Mouse (Mus musculus) skeletal muscle tissue, adult 2 months (tissue): Measurements from ENCODE around the gene Fgfrl1.

Source experiments
- DNase-seq: peaks from one replicate; pipeline ENCODE4 v3.0.0-alpha.2; 2012; ENCODE audit warnings: low read depth, low spot score

Gene Fgfrl1

DNA sequence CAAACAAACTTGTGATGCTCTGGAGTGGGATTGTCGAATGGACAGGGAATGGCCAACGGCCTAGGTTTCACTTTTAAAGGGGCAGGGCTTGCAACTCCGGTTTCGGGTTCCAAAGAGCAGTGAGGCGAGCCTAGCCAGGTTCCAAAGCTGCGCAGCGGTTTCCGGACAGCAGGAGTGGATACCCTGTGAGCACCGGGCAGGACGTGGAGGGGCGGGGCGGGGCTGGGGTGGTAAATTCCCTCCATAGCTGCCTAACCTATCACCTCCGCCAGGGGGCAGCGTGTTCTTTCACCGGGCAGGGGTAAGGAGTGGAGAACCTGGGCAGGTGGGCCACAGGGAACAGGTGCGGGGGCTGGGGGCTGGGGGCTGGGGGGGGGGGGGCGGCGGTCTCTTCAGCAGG lies at the start of gene Fgfrl1:
Gene Fgfrl1, plus strand, starts transcription at position 112 of the 400 bp plus-strand sequence.
- DNase-seq: no peak

DNA sequence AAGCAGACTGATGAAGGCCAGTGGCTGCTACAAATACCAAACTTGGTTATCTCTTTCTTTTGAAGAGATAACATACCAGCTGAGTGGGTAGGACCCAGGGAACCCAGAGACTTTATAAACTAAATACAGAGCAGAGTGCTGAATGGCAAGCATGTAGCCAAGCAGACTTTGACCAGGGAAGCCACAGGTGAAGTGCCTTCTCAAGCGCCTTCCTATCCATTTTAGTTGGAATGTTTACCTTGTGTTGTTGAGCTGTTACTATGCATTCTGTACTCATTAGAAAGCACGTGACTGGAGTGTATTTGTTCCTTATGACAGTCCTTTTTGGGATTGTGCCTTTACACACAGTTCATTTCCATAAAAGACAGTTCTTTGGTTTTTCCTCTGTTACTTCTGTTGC lies 48.5 kb upstream of the Fgfrl1 start:
- no peak for DNase-seq

DNA sequence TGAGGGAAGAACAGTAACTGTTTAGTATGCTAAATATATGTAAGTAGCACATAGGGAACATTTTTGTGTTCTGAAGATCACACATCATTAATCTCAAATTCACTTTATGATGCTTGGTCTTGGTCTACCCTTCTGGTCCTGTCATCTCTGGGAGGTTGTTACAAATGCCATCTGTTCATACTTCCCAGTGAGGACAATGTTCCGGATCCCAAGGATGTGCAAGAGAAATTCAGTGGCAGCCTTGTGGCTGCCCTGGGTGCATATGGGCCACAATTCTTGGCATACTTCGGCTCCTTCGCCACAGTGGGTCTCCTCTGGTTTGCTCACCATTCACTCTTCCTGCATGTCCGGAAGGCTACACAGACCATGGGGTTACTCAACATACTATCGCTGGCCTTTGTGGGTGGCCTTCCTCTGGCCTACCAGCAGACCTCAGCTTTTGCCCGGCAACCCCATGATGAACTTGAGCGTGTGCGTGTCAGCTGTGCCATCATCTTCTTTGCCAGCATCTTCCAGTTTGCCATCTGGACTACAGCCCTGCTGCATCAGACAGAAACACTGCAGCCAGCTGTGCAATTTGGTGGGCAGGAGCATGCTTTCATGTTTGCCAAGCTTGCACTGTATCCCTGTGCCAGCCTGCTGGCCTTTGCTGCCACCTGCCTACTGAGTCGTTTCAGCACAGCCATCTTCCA lies 46.4 kb upstream of the Fgfrl1 start:
- peak; percentile 48 for DNase-seq

DNA sequence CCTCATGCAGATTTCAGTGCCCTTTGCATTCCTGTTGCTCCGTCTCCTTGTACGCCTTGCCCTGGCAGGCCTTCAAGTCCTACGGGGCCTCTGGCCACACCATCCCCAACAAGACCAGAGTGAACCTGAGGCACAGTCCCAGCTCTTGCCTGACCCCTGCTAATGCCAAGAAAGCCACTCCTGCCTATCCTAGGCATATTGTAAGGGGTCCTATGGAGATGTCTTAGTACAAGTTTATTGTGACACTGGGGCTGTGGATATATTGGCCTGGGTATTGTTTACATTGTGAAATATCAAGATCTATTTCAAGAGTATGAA lies 45.9 kb upstream of the Fgfrl1 start:
- no peak for DNase-seq

DNA sequence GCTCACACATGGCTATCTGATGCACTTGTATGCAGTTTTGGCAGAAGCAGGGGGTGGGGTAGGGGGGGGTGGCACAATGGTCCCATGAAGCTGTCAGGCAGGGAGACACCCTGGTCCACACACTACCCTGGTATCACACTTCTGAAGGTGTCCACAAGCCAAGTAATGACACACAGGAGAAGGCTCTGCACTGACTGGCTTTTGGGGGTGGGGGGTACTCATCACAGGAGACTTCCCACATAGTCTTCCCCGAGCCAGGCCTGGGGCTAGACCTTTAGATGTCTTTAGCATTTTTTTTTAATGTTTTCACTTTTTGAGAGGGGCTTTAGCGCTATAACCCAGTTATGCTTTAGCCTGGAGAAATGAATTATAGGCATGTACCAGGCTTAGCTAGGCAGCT lies 44.9 kb upstream of the Fgfrl1 start:
- no peak for DNase-seq

DNA sequence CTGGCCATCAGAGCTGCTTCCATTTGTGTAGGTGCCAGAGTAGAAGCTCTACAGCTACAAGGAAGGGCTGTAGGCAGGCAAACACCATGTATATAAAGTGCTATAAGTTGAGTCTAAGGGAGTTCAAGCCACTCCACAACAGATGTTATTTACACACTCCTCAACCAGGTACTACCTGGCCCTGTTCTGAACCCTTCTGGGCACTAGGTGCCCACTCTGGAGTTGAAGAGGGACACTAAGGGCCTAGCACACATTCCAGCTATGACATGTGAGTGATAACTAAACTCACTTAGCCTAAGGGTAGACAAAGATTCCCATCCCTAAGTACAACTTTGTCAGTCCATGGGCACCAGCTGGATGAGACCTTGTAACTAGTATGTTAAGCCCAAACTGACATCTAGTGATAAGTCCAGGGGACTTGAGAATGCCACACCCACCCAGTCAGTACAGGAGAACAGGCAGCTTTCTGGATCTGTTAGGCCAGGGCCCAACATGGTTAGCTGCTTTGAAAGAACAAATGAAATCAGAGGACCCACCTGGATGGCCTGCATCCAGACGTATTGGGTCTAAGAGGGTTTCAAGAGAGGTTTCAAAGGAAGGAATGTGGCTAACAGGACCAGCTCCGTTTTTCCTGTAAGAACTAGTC lies 44.2 kb upstream of the Fgfrl1 start:
- no peak for DNase-seq

DNA sequence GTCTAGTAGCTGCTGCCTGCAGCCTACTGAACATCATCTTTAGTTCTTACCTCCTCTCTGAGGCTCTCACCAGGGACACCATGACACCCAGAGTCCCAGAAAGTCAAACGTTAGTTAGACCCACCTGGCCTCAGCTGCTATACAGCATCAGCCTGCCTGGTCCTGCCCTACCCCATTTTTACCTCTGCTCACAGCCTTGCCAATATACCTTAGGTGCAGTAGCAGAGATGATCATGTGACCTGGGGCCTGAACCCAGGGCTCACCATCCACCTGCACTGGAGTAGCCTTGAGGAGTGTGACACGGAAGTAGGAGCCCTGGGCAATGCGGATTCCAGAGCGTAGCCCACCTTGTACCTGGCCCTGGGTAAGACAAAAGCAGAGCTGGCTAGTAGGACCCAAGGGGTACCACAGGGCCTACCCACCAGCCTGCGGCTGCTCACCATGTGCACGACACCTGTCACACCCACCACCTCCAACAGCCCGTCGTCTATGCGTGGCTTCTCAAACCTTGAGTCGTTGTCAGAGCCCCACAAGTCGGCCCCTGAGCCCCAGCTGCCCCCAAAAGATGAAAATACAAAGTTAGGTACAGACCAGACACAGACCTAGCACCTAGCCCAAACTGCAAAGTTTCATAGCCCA lies 43.1 kb upstream of the Fgfrl1 start:
- no peak for DNase-seq

DNA sequence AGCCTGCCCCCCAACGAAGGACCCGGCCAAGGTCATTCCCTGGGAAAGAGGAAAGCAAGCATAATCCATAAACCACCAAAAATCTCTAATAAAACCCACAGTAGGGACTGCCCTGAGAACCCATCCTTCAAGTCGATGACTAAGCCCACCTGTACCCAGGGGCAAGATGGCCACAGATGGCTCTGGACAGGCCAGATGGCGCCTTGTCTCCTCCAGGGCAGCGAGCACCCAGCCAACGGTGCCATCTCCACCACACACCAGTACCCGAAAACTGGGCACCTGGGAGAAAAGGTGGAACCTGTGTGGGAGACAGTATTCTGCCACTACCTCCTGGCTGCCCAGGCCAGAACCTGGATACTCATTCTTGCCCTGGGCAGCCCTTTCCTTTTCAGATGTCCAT lies 41.8 kb upstream of the Fgfrl1 start:
- DNase-seq: no peak

DNA sequence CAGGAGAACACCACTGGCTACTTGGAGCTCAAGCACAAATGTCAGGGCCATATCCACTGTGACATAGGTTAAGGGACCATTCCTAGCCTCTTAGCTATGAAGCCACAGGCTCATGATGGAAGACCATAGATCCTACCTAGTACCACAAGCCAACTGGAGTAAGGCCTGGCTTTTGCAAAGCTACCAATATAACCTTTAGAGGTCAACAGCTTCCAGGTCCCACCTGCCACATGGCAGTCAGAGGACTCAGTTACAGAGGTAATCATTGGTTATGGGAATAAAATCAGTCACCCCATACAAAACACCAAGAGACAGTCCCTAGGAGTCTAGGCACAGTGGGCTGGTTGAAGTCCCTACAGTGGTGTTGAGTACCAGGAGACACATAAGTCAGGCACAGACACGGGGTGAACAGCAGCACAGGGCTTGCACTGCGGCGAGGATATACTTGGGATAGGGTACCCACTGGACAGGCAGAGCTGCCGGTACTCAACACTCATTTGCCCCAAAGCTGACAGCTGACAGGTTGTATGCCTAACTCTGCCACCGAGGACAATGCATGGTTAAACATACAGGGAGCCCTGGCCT lies 41.0 kb upstream of the Fgfrl1 start:
- DNase-seq: no peak

DNA sequence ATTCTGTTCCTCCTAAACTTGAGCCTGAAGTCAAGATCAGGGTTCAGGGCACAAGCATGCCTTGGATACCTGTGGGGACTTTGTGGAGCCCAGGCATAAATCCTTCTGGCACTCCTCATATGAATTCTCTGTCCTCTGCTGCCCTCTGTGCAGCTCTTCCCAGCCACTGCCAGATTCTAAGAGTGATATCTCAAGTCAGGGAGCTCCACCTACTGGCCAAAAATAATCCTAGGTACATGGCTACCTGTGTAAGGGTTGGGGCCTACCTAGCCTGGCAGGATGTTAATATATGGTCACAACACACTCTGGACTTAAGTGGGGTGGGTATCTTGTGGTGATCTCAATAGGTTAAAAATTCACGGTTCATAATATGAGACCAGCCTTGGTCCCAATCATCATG lies 40.4 kb upstream of the Fgfrl1 start:
- DNase-seq: peak; percentile 46

DNA sequence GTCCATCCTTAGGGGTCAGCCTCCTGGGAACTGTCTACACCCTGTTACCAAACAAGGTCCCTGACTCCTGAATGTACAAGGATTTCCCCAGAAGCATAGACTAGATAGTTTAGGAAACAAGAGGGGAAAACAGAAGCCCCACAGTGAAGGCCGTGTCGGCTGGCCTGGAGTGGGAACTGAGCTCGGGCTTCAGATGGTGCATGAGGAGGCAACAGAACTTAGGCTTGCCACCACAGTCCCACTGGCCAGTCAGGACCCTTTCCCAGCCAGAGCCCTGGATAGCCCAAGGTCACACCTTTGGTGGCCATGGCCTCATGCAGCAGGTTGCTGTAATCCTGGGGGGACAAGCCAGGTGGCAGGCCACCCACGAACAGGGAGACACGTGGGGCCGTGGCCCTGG lies 38.8 kb upstream of the Fgfrl1 start:
- no peak for DNase-seq

DNA sequence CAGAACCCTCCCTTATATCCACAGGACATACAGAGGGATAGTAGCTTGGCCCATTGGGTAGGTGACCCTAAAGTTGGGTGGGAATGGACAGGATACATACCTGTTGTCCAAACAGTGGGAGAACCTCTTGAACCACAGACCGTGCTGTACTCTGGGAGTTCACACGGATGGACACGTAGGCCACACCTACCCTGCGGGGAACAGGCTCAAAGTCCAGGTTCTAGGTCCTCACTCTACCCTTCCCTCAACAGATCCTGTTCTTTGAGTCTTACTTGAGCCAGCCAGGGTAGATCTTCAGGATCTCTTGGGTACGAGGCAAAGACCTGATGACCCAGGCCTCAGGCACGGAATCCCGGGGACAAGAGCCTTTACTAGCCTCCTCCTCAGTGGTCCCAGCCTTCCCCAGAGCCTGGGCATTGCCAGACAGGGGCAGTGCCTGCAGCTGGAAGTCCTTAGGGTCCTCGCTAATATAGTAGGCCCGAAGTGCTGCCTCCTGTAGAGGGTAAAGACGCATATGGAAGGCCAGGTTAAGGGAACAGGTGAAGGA lies 37.7 kb upstream of the Fgfrl1 start:
- DNase-seq: no peak

DNA sequence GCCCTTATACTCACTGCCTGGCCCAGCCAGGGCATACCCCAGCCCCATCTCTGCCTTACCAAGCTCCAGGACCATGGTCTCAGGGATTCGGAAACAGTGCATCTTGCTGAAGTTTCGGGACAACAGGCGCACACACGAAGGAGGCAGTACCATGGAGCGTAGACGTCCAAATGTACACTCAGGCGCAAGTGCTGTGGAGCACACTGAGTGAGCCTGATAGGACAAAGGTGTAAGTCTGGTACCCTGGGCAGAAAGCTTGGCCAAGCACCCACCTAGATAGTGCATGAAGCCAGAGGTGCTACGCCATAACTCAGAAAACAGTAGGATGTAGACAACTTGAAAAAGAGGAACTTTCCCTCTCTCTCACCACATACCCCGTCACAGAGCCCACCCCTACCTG lies 36.8 kb upstream of the Fgfrl1 start:
- no peak for DNase-seq

DNA sequence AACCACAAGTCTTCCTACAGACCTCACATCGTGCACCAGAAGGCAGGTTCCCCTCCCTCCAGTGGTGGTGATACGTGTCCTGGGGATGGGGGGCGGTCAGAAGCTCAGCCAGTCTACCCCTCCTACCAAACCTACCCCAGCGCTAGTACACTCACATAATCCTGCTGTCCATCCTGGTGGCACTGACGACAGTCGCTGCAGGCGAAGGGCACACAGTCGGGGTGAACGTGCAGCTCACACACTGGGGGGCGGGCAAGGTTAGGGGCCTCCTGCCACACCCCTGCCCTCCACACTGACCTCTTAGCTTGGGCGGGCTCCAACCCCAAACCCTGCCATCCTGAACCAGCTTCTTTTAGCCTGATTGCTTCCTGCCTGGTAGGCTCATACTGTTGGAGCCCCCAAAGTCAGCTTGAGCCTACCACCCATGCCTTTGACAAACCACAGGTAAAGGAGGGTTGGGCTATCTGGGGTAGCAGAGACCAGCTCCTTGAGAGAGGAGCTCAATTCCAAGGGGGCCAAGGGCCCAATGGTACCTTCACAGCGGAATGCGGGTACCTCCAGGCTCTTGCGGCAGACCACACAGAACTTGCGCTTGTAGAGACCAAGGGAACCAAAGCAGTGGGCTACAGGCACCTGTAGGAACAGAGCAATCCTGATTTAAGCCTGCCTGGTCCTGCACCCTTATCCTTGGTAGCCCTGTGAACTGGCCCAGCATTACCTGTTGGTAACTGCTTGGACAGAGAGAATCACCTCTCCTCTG lies 36.1 kb upstream of the Fgfrl1 start:
- DNase-seq: no peak

DNA sequence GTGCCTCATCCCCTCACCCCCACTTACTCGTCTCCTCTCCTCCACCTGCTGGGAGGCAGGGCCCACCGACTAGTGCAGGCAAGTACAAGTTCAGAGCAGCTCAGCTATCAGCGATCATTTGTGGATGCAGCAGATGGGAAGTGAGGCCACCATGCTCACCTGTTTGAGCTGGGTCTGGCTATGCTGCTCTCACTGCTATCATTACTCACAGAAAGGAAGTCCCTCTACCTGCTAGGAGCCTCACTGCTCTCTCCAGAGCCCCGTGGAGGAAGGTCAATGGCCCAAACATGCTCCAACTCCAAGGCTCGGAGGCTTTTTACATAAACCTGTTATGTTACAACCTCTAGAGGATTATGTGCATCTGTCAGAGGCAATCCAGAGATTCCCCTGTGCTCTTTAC lies 34.8 kb upstream of the Fgfrl1 start:
- no peak for DNase-seq

DNA sequence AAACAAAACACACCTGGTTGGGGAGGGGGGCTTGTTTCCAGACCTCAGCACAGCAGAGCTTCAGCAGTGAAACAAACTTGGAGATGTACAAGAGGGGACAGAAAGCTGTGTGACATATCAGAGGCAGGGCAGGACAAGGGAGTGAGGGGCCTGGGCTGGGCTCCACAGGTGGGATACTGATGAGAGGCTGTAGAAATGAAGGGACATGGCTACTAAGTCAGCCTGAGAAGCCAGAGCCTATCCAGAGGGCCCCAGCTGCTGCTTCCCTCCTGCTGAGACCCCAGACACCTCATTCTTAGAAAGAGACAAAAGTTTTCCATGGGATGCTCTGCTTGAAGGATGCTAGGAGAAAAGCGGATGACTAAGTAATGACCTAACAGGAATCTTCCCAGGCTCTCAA lies 33.6 kb upstream of the Fgfrl1 start:
- DNase-seq: no peak

DNA sequence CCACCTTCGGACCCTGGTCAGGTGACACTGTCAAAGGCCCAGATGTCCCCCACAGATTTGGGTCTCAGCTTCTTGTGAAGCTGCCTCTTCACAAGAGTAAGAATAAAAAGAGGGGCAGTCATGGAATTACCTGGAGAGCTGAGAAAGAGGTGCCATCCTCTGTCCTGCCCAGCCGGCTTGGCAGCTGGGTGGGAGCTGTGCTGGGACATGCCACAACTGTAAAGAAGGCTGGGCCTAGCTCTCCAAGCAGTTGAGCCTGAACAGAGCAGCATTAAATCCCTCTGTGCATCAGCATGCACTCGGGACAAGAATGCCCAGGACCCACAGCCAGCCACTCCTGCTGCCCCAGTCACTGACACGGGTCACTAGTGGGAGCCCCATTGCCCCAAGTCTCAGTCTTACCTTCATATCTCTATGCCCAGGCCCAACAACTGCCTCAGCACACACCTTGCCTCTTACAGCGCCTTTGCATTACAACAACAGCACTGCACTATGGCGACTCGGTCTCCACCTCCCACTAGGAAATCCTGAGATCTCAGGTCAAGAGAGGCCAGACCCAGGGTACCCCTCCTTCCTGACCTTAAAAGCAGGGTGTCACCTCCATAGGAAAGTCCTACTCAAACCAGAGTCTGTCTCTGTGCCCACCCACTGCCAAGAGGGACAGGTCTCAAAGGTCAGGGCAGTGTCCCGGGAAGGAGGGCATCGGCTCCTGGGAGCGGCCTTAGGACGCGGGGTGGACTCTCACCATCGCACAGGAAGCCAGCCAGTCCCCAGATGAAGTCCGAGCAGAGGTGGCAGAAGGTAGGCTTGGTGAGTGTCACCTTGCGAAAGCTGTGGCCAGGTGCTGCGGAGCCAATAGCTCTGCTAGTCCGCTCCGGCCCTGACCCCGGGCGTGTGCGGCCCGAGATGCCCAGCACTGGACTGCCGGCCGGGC lies 32.2 kb upstream of the Fgfrl1 start, which contains the start of gene Idua:
Gene Idua, plus strand, starts transcription at position 634 of the 934 bp plus-strand sequence.
- no peak for DNase-seq

DNA sequence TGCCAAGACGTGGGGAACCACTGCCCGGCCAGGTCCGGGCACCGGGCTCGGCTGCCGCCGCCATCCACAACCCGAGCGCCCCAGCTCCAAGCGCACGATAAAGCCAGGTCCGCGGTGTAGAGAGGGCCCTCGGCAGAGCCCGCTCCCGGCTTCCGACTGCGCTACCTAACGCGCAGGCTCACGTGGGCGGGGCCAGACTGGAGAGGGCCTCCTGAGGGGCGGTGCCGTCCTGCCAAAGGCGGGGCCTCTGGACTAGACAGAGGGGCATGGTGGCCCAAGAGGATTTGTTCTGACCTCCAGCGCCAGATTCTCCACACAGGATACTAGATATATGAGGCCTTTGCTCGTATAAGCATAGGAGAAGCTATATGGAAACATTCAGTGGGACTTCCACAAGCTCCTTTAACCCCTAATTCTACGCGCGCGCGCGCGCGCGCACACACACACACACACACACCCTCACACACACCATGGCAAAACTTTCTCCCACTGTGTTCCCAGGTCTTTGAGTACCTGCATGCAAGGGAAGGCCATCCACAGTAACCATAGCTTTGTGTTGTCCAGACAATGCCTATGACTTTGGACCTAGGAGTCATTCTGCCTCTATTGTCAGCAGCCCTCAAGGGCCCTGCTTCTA lies 31.4 kb upstream of the Fgfrl1 start:
- peak; percentile 80 for DNase-seq

DNA sequence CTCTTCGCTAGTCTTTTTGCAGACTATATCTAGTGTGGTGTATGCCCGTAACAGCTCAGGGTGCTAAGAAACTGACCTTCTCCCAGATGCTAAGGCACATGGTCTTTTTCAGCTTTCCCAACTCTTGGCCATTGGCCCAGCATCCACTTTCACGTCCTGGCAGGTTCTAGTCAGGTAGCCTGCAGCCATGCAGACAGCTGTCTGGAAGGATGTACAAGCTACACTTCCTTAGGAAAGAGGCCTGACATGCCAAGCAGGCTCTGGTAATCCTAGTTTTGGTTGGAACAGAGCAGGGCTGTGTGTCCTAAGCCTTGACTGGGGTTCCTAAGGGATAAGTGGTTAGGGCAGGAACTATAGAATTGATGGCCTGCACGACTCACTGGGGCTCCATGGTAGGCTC lies 29.4 kb upstream of the Fgfrl1 start:
- DNase-seq: no peak

DNA sequence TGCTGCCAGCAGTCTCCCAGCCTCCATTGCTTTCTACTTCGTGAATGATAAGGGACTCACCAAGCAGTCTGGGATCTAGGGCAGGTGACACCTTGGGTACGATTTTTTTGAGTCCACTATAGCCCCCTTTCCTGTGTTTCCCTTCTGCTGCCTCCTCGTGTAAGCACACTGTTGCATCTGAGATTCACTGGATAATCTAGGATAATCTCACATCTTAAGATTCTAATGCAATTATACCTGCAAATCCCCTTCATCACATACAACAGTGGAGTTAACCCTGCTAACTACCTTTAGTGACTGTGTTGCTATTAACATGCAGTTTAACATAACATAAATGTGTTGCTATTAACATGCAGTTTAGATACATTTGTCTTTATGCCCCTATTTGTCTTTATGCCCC lies 27.1 kb upstream of the Fgfrl1 start:
- no peak for DNase-seq
